ENCODE assay signal across 8 mouse cellular contexts in genomic region chr10:91180301-91180700, GRCm38 (mm10). TPM values are rescaled to one million over a fixed set of nuclear protein-coding genes. Genes with fewer than 3 reads are reported as not detected.
DNase-seq lines count a peak whose midpoint lies in the region; ATAC-seq and TF ChIP-seq lines count a peak whose summit lies in the region.

No protein-coding gene starts in this region.

- no peaks in the 10 kb centered on the region for H3K9me3 ChIP-seq in lung, postnatal 0 days (ENCODE audit: low read length)
- H3K9me3 ChIP-seq in intestine, embryonic 16.5 days (ENCODE audit: control insufficient read depth, low read length): no peaks in the 10 kb centered on the region
- H3K9me3 ChIP-seq in neural tube, embryonic 11.5 days (ENCODE audit: control insufficient read depth, low read length): no peaks in the 10 kb centered on the region

- H3K27me3 ChIP-seq in lung, postnatal 0 days (replicated peaks; ENCODE audit: insufficient read depth, low read length): no peaks in the 10 kb centered on the region
- no peaks in the 10 kb centered on the region for H3K27me3 ChIP-seq in intestine, embryonic 16.5 days (replicated peaks; ENCODE audit: control insufficient read depth, insufficient read depth, low read length)
- no peaks in the 10 kb centered on the region for H3K27me3 ChIP-seq in neural tube, embryonic 11.5 days (ENCODE audit: control insufficient read depth, insufficient read depth, low read length)

- peak; percentile 65 for DNase-seq in lung, postnatal 0 days (ENCODE audit: low spot score)
- no peak for DNase-seq in lung, postnatal 36 days
- DNase-seq in embryo, embryonic 9.5 days (ENCODE audit: extremely low spot score): peak; percentile 54
- peak; percentile 30 for DNase-seq in neural tube, embryonic 11.5 days (ENCODE audit: low spot score)
- DNase-seq in gastrocnemius, postnatal 4 days (ENCODE audit: low spot score in 2 of 2): no peak
- no peak for DNase-seq in ovary, postnatal 14 days (ENCODE audit: low spot score)

- H3K4me2 ChIP-seq in lung, postnatal 0 days (replicated peaks; ENCODE audit: low read depth, low read length): peak overlapping the region; percentile 60
- H3K4me2 ChIP-seq in intestine, embryonic 16.5 days (ENCODE audit: low read depth, low read length): peak overlapping the region; percentile 65
- H3K4me2 ChIP-seq in neural tube, embryonic 11.5 days (ENCODE audit: low read depth): peak overlapping the region; percentile 46

- H3K36me3 ChIP-seq in lung, postnatal 0 days (ENCODE audit: insufficient read depth, low read length): no peaks in the 10 kb centered on the region
- H3K36me3 ChIP-seq in intestine, embryonic 16.5 days (ENCODE audit: control insufficient read depth, insufficient read depth, low read length): no peaks in the 10 kb centered on the region
- H3K36me3 ChIP-seq in neural tube, embryonic 11.5 days (ENCODE audit: control insufficient read depth, insufficient read depth, low read length): no peaks in the 10 kb centered on the region

- 26% methylated on average over 7 of the region's 7 CpGs for WGBS in lung, postnatal 0 days
- 20% methylated on average over 7 of the region's 7 CpGs for WGBS in intestine, embryonic 16.5 days
- WGBS in neural tube, embryonic 11.5 days: 43% methylated on average over 7 of the region's 7 CpGs

- H3K27ac ChIP-seq in lung, postnatal 0 days (ENCODE audit: low read length): peak overlapping the region; percentile 94
- peak overlapping the region; percentile 99 for H3K27ac ChIP-seq in intestine, embryonic 16.5 days (ENCODE audit: low read length)
- H3K27ac ChIP-seq in neural tube, embryonic 11.5 days (ENCODE audit: low read depth, low read length): peak overlapping the region; percentile 92; the same call in 1 of the 2 replicates

- TF ChIP-seq EP300 in lung, postnatal 0 days (IDR thresholded peaks at IDR 0.05): no peak; the same call in 1 of the 2 replicates

- ATAC-seq in lung, postnatal 0 days: no peak
- ATAC-seq in intestine, embryonic 16.5 days: no peak
- no peak for ATAC-seq in neural tube, embryonic 11.5 days (ENCODE audit: insufficient read depth, low FRiP score, low TSS enrichment)
- ATAC-seq in erythroid progenitor cell, adult 5-6 weeks (replicated peaks; ENCODE audit: low FRiP score, poor library complexity, severe bottlenecking): no peak

- peaks cover 8% of the 10 kb centered on the region; the same call in 1 of the 2 replicates for H3K4me1 ChIP-seq in lung, postnatal 0 days (ENCODE audit: insufficient read depth, low read depth, low read length)
- H3K4me1 ChIP-seq in intestine, embryonic 16.5 days (ENCODE audit: control insufficient read depth, insufficient read depth, low read length): peaks cover 12% of the 10 kb centered on the region
- peaks cover 5% of the 10 kb centered on the region for H3K4me1 ChIP-seq in neural tube, embryonic 11.5 days (ENCODE audit: control insufficient read depth, insufficient read depth, low read length)

- no peak for TF ChIP-seq CTCF in lung, postnatal 0 days (IDR thresholded peaks at IDR 0.05)

- no peak overlapping the region; the same call in 1 of the 2 replicates for H3K9ac ChIP-seq in lung, postnatal 0 days (replicated peaks; ENCODE audit: low read depth)
- peak overlapping the region; percentile 78 for H3K9ac ChIP-seq in intestine, embryonic 16.5 days (ENCODE audit: low read depth, low read length)
- peak overlapping the region; percentile 30; the same call in 1 of the 2 replicates for H3K9ac ChIP-seq in neural tube, embryonic 11.5 days (ENCODE audit: low read length)

- peak overlapping the region; percentile 48; the same call in 1 of the 2 replicates for H3K4me3 ChIP-seq in lung, postnatal 0 days (ENCODE audit: low read depth, low read length)
- H3K4me3 ChIP-seq in intestine, embryonic 16.5 days (ENCODE audit: low read length): peak overlapping the region; percentile 57
- peak overlapping the region; percentile 41; the same call in 1 of the 2 replicates for H3K4me3 ChIP-seq in neural tube, embryonic 11.5 days (ENCODE audit: low read depth, low read length)

RNA-seq across cellular contexts. Expression of gene Tmpo, which starts 0.8 kb away (rescaled TPM):
- 53.3 and 67.4 TPM in 2 replicates for polyA plus RNA-seq in lung, postnatal 0 days (2015; fragmentation: Nextera tagmentation; extraction: Ambion mirVana)
- 110 and 111 TPM in 2 replicates for polyA plus RNA-seq in intestine, embryonic 16.5 days (2015; fragmentation: Nextera tagmentation; extraction: Ambion mirVana)
- polyA plus RNA-seq in neural tube, embryonic 11.5 days (2014; fragmentation: Nextera tagmentation; extraction: Ambion mirVana): 286 and 314 TPM in 2 replicates
- 100 to 1,000 TPM; 170 to 177 TPM for total RNA-seq in gastrocnemius, postnatal 4 days (2021)
- total RNA-seq in erythroid progenitor cell, adult 5-6 weeks (2015; ENCODE audit: low replicate concordance): 941 and 1,232 TPM in 2 replicates
- total RNA-seq in erythroid progenitor cell, adult 5-6 weeks (2017; ENCODE audit: low replicate concordance): 1,337 and 1,570 TPM in 2 replicates

RNA-seq across cellular contexts. Expression of gene Slc25a3, which starts 56.4 kb away (rescaled TPM):
- polyA plus RNA-seq in lung, postnatal 0 days (2015; fragmentation: Nextera tagmentation; extraction: Ambion mirVana): 336 and 358 TPM in 2 replicates
- polyA plus RNA-seq in intestine, embryonic 16.5 days (2015; fragmentation: Nextera tagmentation; extraction: Ambion mirVana): 743 and 812 TPM in 2 replicates
- polyA plus RNA-seq in neural tube, embryonic 11.5 days (2014; fragmentation: Nextera tagmentation; extraction: Ambion mirVana): 434 and 443 TPM in 2 replicates
- 100 to 1,000 TPM; 743 to 774 TPM for total RNA-seq in gastrocnemius, postnatal 4 days (2021)
- total RNA-seq in erythroid progenitor cell, adult 5-6 weeks (2015; ENCODE audit: low replicate concordance): 175 and 210 TPM in 2 replicates
- 51.1 and 72.6 TPM in 2 replicates for total RNA-seq in erythroid progenitor cell, adult 5-6 weeks (2017; ENCODE audit: low replicate concordance)

Comparison
In these comparisons a context has a peak if more than half of its experiments do, and no peak if none do; other contexts are left out.
1. DNase-seq: peak in lung, postnatal 0 days (single experiment), embryo, embryonic 9.5 days (single experiment) and neural tube, embryonic 11.5 days (single experiment); none in lung, postnatal 36 days (single experiment), gastrocnemius, postnatal 4 days (0 of 2) and ovary, postnatal 14 days (single experiment).
2. Peak in every context shown above with its lines, with median percentiles within 50 percentile points of each other: H3K27ac ChIP-seq, H3K4me2 ChIP-seq and H3K4me3 ChIP-seq.